Mouse (Mus musculus) heart, embryonic 12.5 days (tissue): ENCODE results near the gene Clec12b. TPM values are rescaled to one million over a fixed set of nuclear protein-coding genes. Genes with fewer than 3 reads are reported as not detected.

Source experiments
- ATAC-seq: fragments of 200-750 bp; cut with Nextera tagmentation; 2 replicates; pipeline ENCODE4 v1.8.0; 2017; ENCODE audit warnings: moderate TSS enrichment, moderate library complexity; ENCODE audit not compliant: insufficient number of reproducible peaks, low FRiP score
- H3K27ac ChIP-seq: fragments of 300-500 bp; sonication (generic); 2 replicates; pipeline ENCODE4 v1.5.1; 2016; ENCODE audit warnings: mild to moderate bottlenecking, moderate library complexity; ENCODE audit not compliant: poor library complexity, severe bottlenecking
- H3K27me3 ChIP-seq: fragments of 300-500 bp; sonication (generic); replicated peaks from 2 replicates; pipeline ENCODE4 v1.6.1; 2016; ENCODE audit warnings: mild to moderate bottlenecking, moderate library complexity
- H3K36me3 ChIP-seq: fragments of 300-500 bp; sonication (generic); 2 replicates; pipeline ENCODE4 v1.6.1; 2016; ENCODE audit warnings: mild to moderate bottlenecking, moderate library complexity
- H3K4me1 ChIP-seq: fragments of 300-500 bp; sonication (generic); replicated peaks from 2 replicates; pipeline ENCODE4 v1.6.1; 2016; ENCODE audit warnings: mild to moderate bottlenecking
- H3K4me2 ChIP-seq: fragments of 300-500 bp; sonication (generic); 2 replicates; pipeline ENCODE4 v1.6.1; 2016; ENCODE audit warnings: mild to moderate bottlenecking, moderate library complexity
- H3K4me3 ChIP-seq: fragments of 300-500 bp; sonication (generic); 2 replicates; pipeline ENCODE4 v1.5.1; 2016; ENCODE audit warnings: mild to moderate bottlenecking
- H3K9ac ChIP-seq: fragments of 300-500 bp; sonication (generic); 2 replicates; pipeline ENCODE4 v1.6.1; 2016; ENCODE audit warnings: mild to moderate bottlenecking, moderate library complexity
- H3K9me3 ChIP-seq: fragments of 300-500 bp; sonication (generic); replicated peaks from 2 replicates; pipeline ENCODE4 v1.6.1; 2016; ENCODE audit warnings: mild to moderate bottlenecking, moderate library complexity
- WGBS: fragments of 180-500 bp; shearing (Covaris S2); methylation state at CpG from one replicate; pipeline ENCODE4 v1.1.7; 2016; 5-methylcytosine and 5-hydroxymethylcytosine counted together
- polyA plus RNA-seq: library from polyadenylated mRNA; unstranded; fragments of >200 nt; fragmentation: Nextera tagmentation; extraction: Ambion mirVana; gene quantifications from 2 replicates; pipeline ENCODE4 v1.2.1, GENCODE M21; 2016

Gene Clec12b
- polyA plus RNA-seq: 0.33 and 0.64 TPM in 2 replicates

GRCm38 (mm10) chr6:129385774-129386173 is at the start of gene Clec12b:
Clec12b (minus strand) TSS chr6:129385874.
- Histone ChIP-seq H3K9ac (no peak within 1 kb of the TSS), H3K9me3 (no peaks in the 10 kb centered on the region)

GRCm38 (mm10) chr6:129434239-129434638 is 48.6 kb upstream of the Clec12b start:
- Histone ChIP-seq H3K4me3 (no peak overlapping the region), H3K4me1 (no peaks in the 10 kb centered on the region), H3K27ac (no peak overlapping the region), H3K36me3 (no peaks in the 10 kb centered on the region), H3K27me3 (no peaks in the 10 kb centered on the region), H3K9me3 (no peaks in the 10 kb centered on the region), H3K4me2 (no peak overlapping the region), H3K9ac (no peak overlapping the region)
- no peak for ATAC-seq
- WGBS: 72% methylated on average over 5 of the region's 5 CpGs

More at GRCm38 (mm10) chr6:129385774-129386173, at the start of gene Clec12b:
- H3K4me3 ChIP-seq: no peak within 1 kb of the TSS
- H3K27me3 ChIP-seq: no peaks in the 10 kb centered on the region
- 84% methylated on average over 2 of the region's 2 CpGs for WGBS
- H3K4me1 ChIP-seq: 0 out of 2 replicates have a peak, but pooled peaks cover 2% of the 10 kb centered on the region
- no peak within 1 kb of the TSS for H3K4me2 ChIP-seq
- no peaks in the 10 kb centered on the region for H3K36me3 ChIP-seq
- H3K27ac ChIP-seq: no peak within 1 kb of the TSS
- ATAC-seq: no peak

- WGBS: 64% methylated on average over 4 of the region's 4 CpGs
Measured at GRCm38 (mm10) chr6:129427281-129427680, 41.6 kb upstream of the Clec12b start.

GRCm38 (mm10) chr6:129425812-129426211 is 40.1 kb upstream of the Clec12b start:
- Histone ChIP-seq H3K9ac (no peak overlapping the region), H3K36me3 (no peaks in the 10 kb centered on the region), H3K4me1 (peaks cover 11% of the 10 kb centered on the region), H3K4me2 (no peak overlapping the region), H3K27ac (peak overlapping the region; percentile 38; the same call in 1 of the 2 replicates), H3K9me3 (no peaks in the 10 kb centered on the region), H3K27me3 (no peaks in the 10 kb centered on the region), H3K4me3 (no peak overlapping the region)
- 30% methylated on average over 5 of the region's 5 CpGs for WGBS
- peak; percentile 76 for ATAC-seq

More at GRCm38 (mm10) chr6:129427281-129427680, 41.6 kb upstream of the Clec12b start:
- Histone ChIP-seq H3K4me2 (no peak overlapping the region), H3K36me3 (no peaks in the 10 kb centered on the region), H3K27me3 (no peaks in the 10 kb centered on the region), H3K4me3 (no peak overlapping the region), H3K4me1 (peaks cover 11% of the 10 kb centered on the region), H3K27ac (no peak overlapping the region), H3K9me3 (no peaks in the 10 kb centered on the region), H3K9ac (no peak overlapping the region)
- no peak for ATAC-seq

GRCm38 (mm10) chr6:129425217-129425616 is 39.5 kb upstream of the Clec12b start:
- Histone ChIP-seq H3K27ac (peak overlapping the region; percentile 59), H3K36me3 (no peaks in the 10 kb centered on the region), H3K9me3 (no peaks in the 10 kb centered on the region), H3K27me3 (no peaks in the 10 kb centered on the region), H3K9ac (no peak overlapping the region), H3K4me1 (peaks cover 11% of the 10 kb centered on the region), H3K4me3 (no peak overlapping the region), H3K4me2 (no peak overlapping the region)
- ATAC-seq: 0 out of 2 replicates have a peak, but pooled peaks have one; percentile 54
- 49% methylated on average over 5 of the region's 5 CpGs for WGBS

- Histone ChIP-seq H3K9ac (no peak overlapping the region), H3K4me3 (no peak overlapping the region), H3K27ac (peak overlapping the region; percentile 46; the same call in 1 of the 2 replicates), H3K27me3 (no peaks in the 10 kb centered on the region), H3K36me3 (no peaks in the 10 kb centered on the region), H3K4me1 (peaks cover 11% of the 10 kb centered on the region), H3K9me3 (no peaks in the 10 kb centered on the region), H3K4me2 (peak overlapping the region; percentile 19)
- 3% methylated on average over 1 of the region's 1 CpGs for WGBS
- peak; percentile 52; the same call in 1 of the 2 replicates for ATAC-seq
Measured at GRCm38 (mm10) chr6:129423734-129424072, 38.0 kb upstream of the Clec12b start.

- Histone ChIP-seq H3K27me3 (no peaks in the 10 kb centered on the region), H3K9me3 (no peaks in the 10 kb centered on the region), H3K9ac (no peak overlapping the region), H3K4me3 (no peak overlapping the region), H3K4me2 (peak overlapping the region; percentile 19), H3K4me1 (peaks cover 11% of the 10 kb centered on the region), H3K27ac (peak overlapping the region; percentile 46; the same call in 1 of the 2 replicates), H3K36me3 (no peaks in the 10 kb centered on the region)
- peak; percentile 43 for ATAC-seq
- 54% methylated on average over 4 of the region's 4 CpGs for whole genome bisulfite sequencing
Measured at GRCm38 (mm10) chr6:129423040-129423733, 37.5 kb upstream of the Clec12b start.

- 84% methylated on average over 3 of the region's 3 CpGs for WGBS
- no peak overlapping the region for H3K27ac ChIP-seq
- H3K9ac ChIP-seq: no peak overlapping the region
- H3K4me2 ChIP-seq: no peak overlapping the region
- no peaks in the 10 kb centered on the region for H3K27me3 ChIP-seq
- no peaks in the 10 kb centered on the region for H3K9me3 ChIP-seq
- no peak overlapping the region for H3K4me3 ChIP-seq
- no peak for ATAC-seq
- peaks cover 11% of the 10 kb centered on the region for H3K4me1 ChIP-seq
- H3K36me3 ChIP-seq: no peaks in the 10 kb centered on the region
Measured at GRCm38 (mm10) chr6:129422311-129422710, 36.6 kb upstream of the Clec12b start.

GRCm38 (mm10) chr6:129414177-129414576 is 28.5 kb upstream of the Clec12b start:
- Histone ChIP-seq H3K9me3 (no peaks in the 10 kb centered on the region), H3K27ac (no peak overlapping the region), H3K27me3 (no peaks in the 10 kb centered on the region), H3K4me1 (no peaks in the 10 kb centered on the region), H3K9ac (no peak overlapping the region), H3K36me3 (no peaks in the 10 kb centered on the region), H3K4me2 (no peak overlapping the region), H3K4me3 (no peak overlapping the region)
- ATAC-seq: no peak
- WGBS: 78% methylated on average over 1 of the region's 1 CpGs

GRCm38 (mm10) chr6:129408562-129408961 is 22.9 kb upstream of the Clec12b start, which contains the start of gene Clec9a:
Clec9a (plus strand) TSS chr6:129408862.
- Histone ChIP-seq H3K4me1 (no peaks in the 10 kb centered on the region), H3K9me3 (no peaks in the 10 kb centered on the region), H3K4me2 (no peak within 1 kb of the TSS), H3K36me3 (no peaks in the 10 kb centered on the region), H3K27me3 (no peaks in the 10 kb centered on the region), H3K27ac (no peak within 1 kb of the TSS), H3K9ac (no peak within 1 kb of the TSS), H3K4me3 (no peak within 1 kb of the TSS)
- ATAC-seq: no peak
- 80% methylated on average over 2 of the region's 2 CpGs for WGBS

- no peak overlapping the region for H3K4me2 ChIP-seq
- no peak overlapping the region for H3K9ac ChIP-seq
- 31% methylated on average over 2 of the region's 2 CpGs for WGBS
- ATAC-seq: no peak
- H3K4me3 ChIP-seq: no peak overlapping the region
- H3K27ac ChIP-seq: peak overlapping the region; percentile 44; the same call in 1 of the 2 replicates
- no peaks in the 10 kb centered on the region for H3K4me1 ChIP-seq
- H3K9me3 ChIP-seq: no peaks in the 10 kb centered on the region
- no peaks in the 10 kb centered on the region for H3K27me3 ChIP-seq
- no peaks in the 10 kb centered on the region for H3K36me3 ChIP-seq
Measured at GRCm38 (mm10) chr6:129407324-129407723, 21.6 kb upstream of the Clec12b start.
